Mouse (Mus musculus): ENCODE data around the gene Aff4.
A peak's percentile ranks its signal among the peaks of the same experiment; 100 is the strongest.

Aff4 gene

DNA sequence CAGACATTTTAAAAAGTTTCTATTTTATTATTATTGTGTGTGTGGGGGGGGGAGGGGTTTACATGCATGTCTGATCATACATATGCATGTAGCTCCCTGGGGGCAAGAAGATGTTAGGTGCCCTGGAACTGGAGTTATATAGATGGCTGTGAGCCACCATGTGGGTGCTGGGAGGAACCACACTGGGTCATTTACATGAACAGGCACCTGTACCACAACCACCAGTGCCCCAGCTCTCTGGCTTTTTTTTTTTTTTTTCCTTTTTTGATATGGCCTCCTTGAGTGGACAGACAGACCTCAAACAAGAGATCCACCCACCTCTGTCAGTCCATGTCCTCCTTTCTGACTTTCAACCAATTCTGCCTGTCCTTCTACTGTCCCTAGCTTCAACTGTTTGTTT is 78.5 kb downstream of the Aff4 start:
- DNase-seq, result no peak

DNA sequence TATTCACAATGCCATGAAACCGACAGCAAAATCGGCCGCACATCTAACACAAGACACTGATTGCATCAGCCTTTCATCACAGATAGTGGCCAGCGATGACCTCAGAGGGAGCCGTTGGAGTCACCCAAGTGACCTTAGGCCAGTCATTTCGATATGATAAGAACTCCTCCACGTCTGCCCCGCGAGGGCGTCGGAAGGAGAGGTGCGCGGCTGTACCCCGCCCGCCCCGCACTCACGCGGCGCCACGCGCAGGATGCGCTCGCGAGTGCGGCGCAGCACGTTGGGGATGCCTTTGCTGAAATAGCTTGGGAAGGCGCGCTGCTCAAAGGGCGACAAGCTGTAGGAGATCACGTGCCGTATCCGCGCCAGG is 79.7 kb downstream of the Aff4 start:
- no peak for DNase-seq

DNA sequence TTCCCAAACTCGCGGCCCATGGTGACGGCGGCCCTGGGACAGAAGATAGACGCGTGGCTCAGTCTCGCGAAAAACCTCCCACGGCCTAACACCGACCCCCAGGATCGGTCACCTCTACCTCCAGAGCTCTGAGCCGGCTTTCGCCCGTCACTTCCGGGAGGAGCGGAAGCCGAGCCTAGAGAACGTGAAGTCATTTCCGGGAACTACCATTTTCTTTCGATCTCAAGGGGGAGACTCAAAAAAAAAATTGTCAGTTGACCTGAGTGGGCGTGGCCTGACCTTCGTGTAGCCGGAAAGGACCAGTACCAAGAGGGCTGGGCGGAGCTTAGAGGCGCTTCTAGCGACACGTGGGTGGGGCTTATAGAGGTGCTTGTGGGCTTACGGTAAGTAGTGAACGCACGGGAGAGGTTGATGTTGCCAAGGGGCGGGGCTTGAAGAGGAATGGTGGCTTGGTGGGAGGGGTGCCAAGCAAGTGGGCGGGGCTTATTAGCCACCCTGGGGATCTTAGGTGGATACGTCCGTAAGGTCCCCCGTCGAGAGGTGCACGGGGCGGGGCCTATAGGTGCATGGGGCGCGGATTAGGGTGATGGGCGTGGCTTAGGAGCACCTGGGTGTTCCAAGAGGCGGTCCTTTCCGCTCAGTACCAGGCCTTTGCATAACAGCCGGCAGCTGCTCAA is 80.2 kb downstream of the Aff4 start, which contains the start of the genes Uqcrq and Gdf9:
Gene Uqcrq, minus strand, starts transcription at position 162 of the 677 bp plus-strand sequence.
Gene Gdf9, plus strand, starts transcription at position 354 of the 677 bp plus-strand sequence.
- peak; percentile 99 to 100 for DNase-seq

DNA sequence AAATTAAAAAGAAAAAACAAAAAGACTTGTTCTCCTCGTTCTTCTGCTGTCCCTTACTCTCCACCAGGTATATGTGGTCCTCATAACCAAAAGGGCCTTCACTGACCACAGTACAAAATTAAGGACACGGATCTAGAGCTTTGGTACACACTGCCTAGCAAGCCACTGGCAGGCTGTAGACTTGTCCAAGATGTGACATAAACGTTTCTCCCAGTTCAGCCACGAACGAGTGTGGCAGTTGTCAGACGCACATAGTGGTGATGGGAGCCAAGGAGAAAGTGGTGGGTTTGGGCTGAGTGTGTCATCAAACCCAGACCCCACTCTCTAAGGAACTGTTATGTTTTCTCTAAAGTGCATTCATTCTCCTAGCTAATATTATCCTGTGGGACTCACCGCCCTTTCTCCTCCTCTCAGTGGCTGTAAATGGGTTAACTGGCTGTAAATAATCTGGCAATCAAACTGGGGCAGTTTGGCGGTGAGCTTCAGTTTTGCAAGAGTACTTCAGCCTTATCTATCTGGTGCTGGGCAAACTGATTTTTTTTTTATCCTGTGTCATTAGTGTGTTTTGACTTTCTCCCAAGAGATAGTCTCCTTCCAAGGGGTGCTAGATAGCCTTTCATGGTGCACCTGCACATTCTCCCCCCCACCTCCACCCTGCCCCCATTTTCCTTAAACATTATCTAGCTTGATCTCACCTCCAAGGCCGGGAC is 80.9 kb downstream of the Aff4 start:
- DNase-seq, result no peak

DNA sequence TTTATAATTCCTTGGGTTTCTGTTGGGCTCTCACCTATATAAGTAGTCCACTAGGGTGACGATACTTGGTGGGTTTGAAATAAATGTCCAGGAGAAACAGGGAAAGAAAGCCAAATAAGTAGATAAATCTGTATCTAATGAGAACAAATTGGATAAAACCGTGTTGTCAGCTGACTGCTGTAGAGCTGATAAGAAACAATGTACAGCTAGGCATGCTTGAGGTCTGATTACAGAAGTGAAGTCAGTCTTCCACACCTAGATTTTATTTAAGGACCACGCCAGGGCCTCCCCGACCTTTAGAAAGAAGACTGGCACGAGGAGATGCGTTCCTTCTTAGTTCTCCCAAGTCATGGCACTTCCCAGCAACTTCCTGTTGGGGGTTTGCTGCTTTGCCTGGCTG is 82.4 kb downstream of the Aff4 start:
- DNase-seq, result no peak

DNA sequence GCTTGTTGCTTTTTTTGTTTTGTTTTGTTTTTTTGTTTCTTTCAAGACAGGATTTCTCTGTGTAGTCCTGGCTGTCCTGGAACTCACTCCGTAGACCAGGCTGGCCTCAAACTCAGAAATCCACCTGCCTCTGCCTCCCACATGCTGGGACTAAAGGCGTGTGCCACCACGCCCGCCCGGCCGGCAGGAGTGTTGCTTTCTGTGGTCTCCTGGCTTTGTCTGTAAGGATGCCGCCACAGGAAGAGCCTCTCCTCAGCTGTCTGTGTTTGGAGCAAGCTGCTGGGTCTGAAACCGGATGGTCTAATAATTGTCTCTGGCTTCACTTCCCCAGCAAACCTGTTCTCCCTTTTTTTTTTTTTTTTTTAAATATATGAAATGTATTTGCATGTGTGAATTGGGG is 84.9 kb downstream of the Aff4 start:
- no peak for DNase-seq

DNA sequence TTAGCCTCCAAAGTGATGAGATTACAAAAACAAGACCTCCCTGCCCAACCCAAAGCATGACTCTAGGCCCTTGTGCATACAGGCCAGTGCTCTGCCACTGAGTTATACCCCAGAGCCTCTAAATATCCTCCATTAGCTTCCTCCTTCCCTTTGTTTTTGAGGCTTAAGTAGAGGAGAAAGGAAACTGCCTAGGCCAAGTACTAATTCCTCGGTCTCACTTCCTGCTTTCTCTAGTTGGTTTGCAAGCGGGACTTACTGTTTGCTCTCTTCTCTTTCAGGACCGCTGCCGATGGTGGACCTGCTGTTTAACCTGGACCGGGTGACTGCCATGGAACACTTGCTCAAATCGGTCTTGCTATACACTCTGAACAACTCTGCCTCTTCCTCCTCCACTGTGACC is 85.7 kb downstream of the Aff4 start:
- no peak for DNase-seq

DNA sequence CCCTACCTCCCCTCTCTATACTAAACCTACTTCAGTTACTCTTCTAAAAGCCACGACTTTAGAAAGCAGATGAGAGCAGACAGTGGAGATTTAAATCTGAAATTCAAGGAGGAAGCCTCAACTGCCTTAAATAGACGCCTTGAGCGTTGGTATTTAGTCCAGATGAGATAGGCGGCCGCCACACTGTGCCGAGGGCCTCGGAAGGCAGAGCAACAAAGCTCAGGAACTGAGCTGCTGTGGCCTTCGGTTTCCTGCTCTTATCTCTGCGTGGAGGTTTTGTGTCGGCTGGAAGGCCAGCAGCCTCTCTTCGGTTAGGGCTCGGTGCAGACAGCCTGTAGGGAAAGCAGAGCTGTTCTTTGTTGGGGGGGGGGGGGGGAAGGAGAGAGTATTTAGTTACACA is 91.3 kb downstream of the Aff4 start:
- no peak for DNase-seq

DNA sequence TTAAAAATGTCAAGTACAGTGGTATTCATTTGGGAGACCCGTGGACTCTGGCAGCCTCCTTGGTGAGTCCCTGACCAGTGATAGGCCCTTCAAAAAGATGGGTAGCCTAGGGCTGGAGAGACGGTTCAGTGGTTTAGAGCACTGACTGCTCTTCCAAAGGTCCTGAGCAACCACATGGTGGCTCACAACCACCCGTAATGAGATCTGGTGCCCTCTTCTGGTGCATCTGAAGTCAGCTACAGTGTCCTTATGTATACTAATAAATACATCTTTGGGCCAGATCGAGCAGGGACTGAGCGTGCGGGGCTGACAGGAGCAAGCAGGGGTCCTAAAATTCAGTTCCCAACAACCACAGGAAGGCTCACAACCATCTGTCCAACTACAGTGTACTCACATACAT is 93.2 kb downstream of the Aff4 start:
- peak; percentile 51 to 71 for DNase-seq

DNA sequence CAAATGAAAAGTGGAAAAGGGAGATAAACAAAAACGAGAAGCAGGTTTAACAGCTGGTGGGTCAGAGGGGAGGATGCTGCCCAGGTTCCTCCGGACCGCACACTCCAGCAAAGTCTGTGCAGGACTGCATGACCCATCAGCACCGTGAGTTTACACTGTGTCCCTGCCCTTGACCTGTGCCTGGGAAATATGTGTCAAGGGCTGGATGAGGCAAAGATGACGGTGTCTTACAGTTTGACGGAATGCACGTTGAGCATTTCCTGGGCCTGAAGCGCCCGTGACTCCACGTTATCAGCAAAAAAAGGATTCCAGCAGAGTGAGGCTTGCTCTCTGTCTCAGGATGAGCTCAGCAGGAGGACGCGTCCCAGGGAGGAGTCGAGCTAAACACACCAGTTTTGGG is 94.9 kb downstream of the Aff4 start:
- no peak for DNase-seq

DNA sequence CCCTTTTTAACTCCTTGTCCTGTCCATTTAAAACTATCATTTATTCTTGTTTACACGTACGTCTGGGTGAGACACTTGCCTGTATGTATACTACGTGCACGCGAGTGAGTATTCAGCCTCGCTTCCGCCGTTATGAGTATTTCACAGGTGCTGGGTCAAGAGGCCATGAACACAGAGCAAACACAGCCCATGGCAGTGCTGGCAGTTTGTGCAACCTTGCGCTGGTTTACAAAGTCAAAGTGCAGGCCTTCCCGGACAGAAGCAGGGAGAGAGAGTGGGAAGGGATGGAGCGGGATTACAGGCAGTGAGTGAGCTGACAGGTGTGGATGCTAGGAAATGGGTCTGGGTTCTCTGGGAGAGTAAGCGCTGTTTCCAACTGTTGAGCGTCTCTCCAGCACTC is 95.5 kb downstream of the Aff4 start:
- DNase-seq, result no peak

DNA sequence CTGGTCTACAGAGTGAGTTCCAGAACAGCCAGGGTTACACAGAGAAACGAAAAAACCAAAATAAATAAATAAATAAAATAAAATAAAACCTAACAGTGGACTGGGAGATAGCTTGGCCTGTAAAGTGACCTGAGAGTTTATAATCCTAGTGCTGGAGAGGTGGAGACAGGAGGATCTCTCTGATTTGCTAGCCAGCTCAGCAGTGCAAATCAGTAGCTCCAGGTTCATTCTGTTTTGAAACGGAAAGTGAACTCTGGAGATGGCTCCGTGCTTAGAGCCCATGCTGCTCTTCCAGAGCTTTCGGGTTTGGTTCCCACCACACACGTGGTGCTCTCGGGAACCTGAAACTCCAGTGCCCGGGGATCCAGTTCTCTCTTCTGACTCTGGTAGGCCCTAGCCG is 97.4 kb downstream of the Aff4 start:
- DNase-seq, result no peak

DNA sequence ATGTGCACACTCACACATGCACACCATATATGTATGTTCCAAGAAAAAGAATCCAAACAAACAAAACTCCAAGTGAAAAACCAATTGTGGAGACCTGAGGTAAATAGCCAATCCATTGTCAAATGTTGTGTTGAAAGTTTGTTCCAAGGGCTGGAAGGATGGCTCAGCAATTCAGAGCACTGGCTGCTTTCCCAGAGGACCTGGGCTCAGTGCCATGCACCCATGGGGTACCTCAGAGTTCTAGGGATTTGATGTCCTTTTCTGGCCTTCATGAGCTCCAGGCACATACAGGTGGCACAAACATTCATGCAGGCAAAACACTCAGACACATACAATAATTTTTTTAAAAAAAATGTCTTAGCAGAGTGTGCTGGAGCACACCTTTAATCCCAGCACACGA is 97.9 kb downstream of the Aff4 start:
- peak; percentile 98 for DNase-seq

DNA sequence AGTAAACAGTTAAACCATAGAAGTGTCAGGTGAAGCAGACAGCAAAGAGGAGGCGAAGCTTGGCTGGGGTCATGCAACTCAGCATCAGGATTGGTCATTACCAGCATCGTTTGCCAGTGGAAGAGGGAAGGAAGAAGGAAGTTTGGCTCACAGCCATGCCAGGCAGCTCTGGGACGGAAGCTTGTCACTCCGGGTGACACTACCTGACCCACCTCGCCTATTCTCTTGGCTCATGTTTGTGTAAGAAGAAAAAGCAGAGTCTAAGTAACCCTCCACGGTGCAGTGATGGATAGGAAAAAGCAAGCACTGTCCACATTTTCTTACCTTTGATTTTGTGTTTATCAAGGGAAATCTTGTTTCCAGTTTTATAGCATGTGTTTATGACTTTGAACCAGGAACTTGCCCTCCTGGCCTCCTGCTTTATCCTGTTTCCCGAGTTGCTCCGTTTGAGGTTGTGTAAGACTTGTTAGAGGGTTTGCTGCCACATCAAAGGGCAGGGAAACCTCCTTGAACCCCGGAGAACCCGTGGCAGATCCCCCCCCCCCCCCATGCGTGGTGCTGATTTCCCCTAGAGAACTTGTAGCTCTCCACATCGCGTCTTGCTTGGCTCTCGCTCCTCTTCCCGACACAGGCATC is 99.6 kb downstream of the Aff4 start:
- peak in 1 of 2 experiments; percentile 43 for DNase-seq

DNA sequence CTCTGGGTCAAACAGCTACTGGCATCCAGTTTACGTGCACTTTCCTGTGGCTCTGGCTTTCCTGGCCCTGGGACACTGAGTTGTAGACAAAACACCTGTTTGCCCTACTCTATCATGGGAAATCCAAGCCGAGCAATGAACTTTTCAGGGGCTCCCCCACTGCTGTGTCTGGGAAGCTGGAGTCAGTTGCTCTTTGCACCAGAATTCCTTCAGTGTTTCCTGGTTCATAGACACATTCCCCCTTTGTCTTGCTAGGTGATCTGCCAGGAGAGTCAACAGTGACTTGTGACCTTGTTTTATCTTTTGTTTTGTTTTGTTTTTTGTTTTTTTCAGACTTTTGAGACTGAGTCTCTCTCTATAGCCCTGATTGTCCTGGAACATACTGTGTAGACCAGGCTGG is 100.7 kb downstream of the Aff4 start:
- DNase-seq, result no peak

DNA sequence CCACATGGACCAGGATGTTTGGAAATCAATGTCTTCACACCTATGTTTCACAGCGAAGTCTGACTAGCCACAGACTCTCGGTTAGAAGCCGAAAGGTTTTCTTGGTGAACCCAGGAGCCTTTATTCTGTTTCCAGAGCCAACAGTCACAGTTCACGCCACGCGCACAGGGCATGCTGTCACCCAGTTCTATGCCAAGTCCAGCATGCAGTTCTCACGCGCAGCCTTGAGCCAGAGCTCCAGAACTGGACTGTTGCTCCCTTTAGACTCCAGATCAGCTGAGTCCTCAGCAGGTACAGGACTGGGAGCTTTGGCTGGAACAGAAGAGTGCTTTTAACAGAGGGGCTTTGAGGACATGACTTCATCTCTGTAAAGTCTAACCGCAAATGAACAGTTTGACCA is 101.8 kb downstream of the Aff4 start:
- DNase-seq, result peak; percentile 72 to 77

DNA sequence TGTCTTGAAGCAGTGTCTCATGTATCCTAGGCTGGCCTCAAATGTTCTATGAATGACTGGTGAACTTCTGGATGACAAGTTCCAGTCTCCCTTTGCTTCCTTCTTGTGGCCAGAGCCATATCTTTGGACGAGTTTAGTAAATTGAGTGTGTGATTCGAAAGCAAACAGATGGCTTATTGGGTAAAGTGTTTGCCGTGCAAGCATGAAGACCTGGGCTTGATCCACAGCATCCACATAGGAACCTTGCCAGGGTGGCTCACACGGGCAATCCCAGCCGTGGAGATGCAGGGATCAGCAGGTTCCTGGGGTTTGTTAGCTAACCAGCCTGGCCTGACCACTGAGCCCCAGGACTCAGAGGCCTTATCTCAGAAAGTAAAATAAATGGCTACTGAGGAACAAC is 102.4 kb downstream of the Aff4 start:
- DNase-seq, result no peak

DNA sequence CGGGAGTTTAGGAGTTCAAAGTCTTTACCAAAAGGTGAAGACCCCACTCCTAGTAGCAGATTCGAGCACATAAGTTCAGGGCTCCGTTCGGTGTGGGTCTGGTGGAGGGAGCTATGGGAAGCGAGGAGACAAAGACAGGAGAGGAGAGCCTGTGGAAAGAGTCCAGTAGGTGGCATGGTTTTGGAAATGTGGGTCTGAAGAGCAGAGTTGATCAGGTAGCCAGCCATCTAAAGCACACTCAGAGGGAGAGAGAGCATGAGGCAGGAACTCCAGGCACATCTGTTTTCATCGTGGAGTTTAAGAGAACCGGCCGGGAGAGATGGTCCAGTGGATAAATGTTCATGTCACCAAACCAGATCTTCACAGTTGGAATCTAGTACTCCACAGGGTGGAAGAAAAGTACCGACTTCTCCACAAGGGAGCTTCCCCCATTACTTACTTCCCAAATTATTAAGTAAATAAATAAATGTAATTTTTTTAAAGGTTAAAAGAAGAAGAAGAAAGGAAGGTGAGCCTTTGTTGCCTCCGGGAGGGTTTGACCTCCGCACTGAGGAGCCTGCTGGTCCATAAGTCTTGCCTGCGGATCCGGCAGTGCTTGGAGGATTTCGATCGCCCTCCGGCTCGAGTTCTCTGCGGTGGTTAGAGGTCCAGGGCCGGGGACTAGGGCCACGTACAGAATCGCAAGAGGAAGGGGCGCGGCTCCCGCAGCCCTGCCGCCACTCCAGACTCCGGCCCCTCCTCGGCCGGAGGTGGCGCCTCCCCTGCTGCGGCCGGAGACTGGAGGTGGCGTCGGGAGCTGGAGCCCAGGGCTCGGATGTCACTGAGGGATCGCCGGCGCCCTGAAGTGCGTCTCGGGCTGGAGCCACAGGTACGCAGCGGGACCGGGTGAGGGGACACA is 106.1 kb downstream of the Aff4 start, which contains the start of the genes Gm10447 and Shroom1:
Gene Gm10447, minus strand, starts transcription at position 637 of the 898 bp plus-strand sequence.
Gene Shroom1, plus strand, starts transcription at position 732 of the 898 bp plus-strand sequence.
- DNase-seq, result peak; percentile 42 to 66

DNA sequence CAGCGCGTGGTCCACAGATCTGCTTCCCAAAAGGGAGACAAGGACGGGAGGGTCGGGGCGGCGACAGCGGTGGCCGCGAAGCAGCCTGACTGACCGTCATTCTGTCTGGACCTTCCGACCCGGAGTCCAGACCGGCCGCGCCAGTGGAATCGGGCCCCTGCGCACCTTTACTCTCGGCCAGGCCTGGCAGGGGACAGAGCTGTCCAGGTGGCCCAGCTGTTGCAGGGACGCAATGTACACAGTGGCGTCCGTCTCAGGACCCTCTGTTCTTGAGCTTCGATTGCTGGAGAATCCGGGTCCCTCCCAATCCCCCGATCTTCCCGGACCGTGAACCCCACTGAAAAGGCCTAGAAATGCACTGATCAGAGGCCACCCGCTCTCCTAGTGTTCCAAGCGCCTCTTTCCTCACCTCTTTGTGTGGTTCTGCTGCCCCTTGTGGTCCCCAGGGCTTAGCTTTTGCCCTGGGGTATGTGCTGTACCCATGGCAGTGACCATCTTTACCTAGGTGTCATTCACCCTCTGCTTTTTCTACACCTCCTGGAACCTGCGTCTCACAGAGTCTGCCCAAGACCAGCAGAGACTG is 106.8 kb downstream of the Aff4 start:
- DNase-seq, result no peak

DNA sequence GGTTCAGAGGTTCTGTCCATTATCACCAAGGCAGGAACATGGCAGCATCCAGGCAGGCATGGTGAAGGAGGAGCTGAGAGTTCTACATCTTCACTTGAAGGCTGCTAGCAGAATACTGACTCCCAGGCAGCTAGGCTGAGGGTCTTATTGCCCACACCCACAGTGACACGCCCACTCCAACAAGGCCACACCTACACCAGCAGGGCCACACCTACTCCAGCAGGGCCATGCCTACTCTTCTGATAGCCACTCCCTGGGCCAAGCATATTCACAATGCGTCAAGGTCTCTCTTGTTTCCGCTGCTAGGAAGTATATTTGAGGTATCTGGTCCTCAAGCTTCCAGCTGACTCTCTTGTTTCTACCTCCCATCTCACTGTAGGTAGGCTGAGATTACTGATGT is 108.4 kb downstream of the Aff4 start:
- no peak for DNase-seq

DNA sequence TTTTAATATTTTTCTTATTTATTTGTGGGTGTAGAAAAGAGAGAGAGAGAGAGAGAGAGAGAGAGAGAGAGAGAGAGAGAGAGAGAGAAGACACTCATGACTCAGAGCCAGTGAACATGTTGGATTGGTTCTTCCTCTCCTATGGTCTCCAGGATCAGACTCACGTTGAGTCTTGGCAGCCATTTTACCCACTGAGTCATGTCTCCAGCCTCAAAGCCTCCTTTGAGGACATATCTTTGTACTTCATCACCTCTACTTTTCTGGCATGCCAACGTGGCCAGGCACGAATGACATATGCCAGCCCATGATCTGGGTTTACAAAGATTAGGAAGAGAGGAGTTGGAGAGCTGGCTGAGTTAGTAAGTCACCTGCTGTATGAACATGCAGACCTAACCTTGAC is 109.6 kb downstream of the Aff4 start:
- no peak for DNase-seq

DNA sequence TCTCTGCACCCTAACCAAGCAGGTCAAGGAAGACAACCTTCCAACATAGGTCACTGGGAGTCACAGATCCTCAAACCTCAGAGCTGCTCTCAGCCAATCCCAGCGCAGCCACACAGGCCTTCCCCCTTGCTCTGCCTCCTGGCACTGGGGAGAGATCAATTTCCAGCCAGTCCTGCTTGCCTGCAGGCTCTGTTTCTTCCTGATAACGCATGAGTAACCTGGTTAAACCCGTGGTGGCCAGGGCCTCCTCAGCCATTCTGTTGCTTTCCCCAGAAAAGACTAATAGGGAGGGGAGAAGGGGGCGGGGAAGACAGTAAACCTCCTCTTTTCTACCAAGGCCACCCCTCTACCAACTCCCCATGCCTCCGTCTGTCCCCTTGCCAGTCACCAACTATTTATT is 111.1 kb downstream of the Aff4 start:
- no peak for DNase-seq

Data from cerebellum, postnatal 25 days (tissue).